Mouse (Mus musculus) monocyte, adult 2 months (primary cell): ENCODE data around the gene Oxsm.
A peak's percentile ranks its signal among the peaks of the same experiment; 100 is the strongest.

ENCODE experiments used
- DNase-seq, 2 experiments: peaks; one replicate each; pipeline ENCODE4 v3.0.0; 2022; ENCODE audit warnings: low spot score in 2 of 2, low read depth in 1 of 2

Gene Oxsm

DNA sequence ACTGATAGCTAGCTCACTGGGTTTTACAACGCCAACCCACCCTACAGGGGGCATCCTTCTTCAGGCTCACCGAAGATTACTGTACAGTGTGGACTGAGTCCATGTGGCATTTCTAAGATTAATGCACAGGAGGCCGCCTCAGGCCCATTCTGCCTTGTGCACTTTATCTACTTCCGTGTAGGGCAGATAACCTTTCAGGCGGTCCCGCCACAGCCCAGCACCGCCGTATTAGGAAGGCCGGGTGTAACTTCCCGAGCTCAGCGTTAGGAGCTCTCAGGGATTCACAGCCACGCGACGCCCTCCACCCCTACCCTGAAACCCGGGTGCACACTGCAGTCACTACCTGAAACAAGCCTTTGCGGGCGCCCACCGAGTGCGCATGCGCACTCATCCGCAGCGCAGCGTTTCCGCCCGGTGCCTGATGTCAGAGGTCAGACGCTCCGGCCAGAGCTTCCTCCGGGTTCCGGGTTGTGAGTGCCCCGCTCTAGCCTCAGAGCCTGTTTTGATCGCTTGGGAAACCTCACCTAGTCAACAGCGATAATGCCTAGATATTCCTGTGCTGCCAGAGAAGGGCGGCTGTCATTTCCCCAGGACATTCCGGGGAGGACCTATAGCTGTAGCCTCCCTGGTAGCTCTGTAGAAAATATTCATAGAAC lies 6.5 kb downstream of the Oxsm start:
- DNase-seq: peak; percentile 64 to 87

DNA sequence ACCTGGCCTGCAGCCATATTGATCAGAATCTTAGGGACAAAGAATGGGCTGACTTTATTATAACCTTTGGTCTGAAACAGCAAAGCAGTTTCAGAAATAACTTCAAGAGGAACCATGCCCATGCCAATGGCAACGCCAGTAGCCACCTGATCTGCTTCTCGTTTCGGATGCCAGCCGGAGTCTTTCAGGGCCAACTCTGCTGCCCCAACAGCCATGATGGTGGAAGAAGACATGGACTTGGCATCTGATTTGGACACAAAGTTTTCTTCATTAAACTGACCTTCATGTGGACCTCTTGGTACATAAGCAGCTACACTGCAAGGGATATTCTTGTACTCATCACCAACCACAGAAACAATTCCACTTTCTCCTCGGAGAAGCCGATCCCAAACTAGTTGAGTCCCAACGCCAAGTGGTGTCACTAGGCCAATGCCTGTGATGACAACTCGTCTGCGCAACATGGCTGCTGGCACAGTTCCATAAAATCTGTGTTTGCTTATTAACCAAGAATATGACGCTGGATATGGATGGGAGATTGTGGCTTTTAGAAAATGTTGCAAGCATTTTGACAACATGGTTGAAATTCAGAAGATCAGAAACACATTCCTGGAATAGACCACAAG lies 7.3 kb downstream of the Oxsm start:
- DNase-seq: no peak

DNA sequence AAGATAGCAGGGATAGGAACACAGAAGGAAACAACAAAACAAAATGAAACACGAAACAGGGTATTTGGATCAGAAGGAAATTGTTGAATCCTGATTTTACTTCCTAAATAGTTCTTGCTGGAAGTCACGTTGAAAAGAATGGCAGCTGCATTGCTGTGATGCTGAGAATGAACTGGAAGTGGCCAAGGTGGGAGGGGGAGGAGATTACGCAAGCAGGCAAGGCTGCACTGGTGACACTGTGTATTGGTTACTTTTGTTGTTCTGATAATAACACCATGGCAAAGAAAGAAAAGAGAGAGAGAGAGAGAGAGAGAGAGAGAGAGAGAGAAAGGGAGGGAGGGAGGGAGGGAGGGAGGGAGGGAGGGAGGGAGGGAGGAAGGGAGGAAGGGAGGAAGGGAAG lies 13.1 kb downstream of the Oxsm start:
- DNase-seq: no peak

DNA sequence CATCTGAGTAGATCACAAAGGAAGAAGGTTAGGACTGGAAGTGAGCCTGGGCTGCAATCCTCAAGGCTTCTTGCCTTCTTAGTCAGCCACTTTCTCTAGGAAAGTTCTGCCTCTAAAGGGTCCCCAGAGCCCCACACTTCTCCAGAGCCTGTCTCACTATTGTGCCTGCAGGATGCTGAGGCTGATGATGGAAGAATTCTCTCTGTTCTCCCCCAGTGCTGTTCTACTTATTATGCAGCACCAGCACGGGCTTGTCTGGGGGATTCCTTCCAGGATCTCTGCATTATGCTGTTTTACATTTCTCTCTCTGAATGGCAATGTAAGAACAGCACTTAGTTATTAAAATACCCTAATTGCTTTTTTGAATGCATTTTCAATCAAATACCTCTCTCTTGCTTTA lies 16.1 kb downstream of the Oxsm start:
- DNase-seq: no peak

DNA sequence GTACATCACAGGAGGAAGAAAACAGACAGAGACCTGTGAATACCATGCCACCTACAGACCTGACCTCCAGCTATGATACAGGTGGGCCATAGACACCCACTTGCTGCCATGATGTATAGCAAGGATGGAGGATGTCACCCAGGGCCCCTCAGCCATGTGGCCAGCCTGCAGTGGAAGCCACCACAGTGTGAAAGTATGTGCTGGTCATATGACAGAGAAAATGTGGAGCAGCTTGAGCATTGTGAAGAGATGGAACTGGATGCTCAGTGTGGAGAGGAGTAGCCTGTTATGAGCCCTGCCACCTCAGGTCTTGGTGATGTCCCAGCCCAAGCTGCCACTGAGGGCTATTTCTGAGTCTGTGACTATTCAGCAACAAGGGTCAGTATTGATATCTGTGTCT lies 19.0 kb downstream of the Oxsm start:
- no peak for DNase-seq

DNA sequence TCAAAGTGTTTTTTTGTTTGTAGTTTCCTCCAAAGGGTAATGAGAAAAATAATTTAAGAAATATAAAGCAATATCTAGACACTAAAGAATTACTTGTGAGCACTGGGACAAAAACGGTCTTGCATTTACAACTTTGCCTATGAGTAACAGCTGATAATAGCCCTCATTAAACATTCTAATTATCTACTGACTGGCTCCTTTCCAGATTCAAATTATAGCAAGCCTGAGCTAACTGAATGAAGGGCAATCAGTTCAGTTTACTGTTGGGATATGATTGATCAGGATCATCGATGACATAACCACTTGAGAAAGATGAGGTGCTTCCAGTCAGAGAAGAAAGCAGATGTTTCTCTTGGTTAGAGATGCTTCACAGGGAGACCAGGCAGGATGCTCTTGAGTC lies 20.2 kb downstream of the Oxsm start:
- no peak for DNase-seq

DNA sequence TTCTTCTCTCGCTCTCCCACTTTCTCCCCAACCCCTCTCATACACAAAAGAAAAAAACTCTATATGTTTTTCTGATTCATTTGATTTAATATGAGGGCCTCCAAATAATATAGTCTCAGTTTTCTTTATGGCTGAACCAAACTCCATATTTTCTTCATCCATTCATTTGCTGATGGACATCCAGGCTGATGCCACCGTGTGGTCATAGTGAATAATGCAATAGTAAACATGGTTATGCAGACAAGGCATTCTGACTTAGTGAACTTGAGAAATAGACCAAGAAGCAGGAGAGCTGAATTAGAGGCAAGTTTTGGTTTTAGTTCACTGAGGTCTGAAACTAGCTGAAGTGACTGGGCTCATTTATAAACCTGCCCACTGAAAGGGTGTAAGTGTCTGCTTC lies 30.6 kb downstream of the Oxsm start:
- DNase-seq: no peak

DNA sequence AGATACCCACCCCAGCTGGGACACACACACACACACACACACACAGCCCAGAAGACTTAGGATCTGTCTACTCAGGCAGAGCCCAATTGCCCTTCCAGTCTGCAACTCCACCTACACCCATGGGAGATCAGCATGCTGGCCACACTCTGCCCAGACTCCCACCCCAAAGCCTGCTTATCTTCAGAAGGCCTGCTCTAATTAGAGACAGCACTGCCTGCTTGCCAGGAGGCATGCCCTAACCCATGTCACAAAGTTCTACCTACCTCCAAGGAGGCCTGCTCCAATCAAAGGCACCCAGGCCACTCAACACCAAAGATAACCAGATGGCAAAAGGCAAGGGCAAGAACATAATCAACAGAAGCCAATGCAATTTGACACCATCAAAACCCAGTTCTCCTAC lies 41.9 kb downstream of the Oxsm start:
- no peak for DNase-seq

DNA sequence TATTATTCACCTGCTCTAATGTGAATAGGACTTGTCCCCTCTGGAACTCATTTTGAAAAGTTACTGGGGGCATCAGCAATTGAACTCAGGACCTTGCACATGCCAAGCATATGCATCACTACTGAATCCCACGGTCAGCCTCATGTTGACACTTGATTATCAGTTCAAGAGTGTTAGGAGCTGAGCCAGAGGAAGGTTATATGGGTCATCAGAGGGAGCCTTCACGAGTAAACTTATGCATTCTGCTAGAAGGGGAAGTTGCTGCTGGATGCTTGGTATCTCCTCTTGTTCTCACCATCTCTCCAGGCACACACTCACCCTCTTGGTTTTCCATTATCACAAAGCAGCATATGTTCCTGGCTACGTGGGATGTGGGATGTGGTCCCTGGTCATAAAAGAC lies 47.9 kb downstream of the Oxsm start:
- no peak for DNase-seq

DNA sequence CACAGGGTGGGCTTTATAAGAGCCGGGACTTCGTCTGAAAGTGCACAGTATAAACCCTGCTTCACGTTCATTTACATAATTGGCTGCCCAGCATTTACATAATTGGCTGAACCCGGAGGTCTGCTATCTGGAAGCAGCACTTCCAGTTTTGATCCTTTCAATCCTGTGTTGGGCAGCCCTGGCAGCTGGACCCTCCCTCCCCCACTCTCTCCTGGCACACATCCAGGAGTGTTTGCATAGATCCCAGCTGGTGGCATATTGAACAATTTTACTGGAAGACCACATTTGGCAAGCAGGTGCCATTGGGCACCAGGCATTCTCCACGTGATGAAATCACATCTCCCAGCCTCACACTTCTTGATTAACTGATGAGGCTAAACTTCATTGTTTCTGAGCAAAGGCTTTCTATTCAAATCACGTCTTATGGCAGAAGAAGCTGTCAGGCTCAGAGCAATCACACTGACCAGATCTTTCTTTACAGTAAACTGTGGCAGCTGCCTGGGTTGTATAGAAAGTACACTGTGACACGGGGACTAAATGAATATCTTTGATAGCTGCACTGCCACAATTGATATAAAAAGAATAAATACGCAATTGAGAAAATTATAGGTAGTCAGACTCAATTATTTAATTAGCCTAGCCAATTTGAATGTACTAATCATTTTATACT lies 48.5 kb downstream of the Oxsm start:
- DNase-seq: no peak

DNA sequence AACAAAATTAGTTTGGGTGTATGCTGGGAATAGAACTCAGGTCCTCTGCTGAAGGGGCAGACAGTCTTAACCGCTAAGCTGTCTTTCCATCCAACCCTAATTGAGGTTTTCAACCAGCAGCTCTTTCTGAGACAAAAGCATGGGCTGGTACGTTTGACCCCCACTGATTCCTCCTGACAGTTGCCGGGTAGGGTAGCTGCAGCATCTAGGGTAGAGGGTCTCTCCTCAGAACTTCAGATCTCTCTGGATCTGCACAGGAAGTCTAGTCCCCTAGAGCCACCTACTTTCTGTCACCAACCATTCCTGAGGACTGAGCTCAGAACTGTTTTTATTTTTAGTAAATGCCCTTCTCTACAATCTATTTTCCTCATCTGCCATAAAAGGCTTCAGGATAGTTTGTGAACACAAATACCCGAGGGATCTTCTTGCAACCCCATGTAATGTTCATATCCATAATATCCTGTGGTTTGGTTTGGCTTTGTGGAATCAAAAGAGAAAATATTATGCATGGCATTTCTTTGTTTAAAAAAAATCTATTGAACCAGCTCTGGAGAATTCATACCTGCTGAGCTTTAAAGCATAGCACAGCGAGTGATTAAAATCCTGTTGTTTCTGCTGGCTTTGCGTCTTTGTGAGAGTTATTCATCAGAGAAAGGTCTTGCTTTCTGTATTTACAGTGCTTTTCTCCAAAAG lies 49.2 kb downstream of the Oxsm start:
- DNase-seq: no peak

DNA sequence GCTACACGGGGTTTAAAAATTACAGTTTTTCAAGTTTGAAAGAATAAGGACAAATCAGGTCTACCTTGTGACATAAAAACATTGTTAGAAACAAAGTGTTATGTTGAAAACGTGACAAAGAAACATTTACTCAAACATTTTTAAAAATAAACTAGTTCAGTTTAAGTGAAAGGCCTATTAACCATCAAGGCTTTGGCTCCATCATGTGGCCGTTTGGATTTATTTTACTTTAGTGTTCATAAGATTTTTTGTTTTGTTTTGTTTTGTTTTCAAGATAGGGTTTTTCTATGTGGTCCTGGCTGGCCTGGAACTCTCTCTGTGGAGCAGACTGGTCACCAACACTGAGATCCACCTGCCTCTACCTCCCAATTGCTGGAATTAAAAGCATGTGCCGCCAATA lies 53.1 kb downstream of the Oxsm start:
- DNase-seq: no peak

DNA sequence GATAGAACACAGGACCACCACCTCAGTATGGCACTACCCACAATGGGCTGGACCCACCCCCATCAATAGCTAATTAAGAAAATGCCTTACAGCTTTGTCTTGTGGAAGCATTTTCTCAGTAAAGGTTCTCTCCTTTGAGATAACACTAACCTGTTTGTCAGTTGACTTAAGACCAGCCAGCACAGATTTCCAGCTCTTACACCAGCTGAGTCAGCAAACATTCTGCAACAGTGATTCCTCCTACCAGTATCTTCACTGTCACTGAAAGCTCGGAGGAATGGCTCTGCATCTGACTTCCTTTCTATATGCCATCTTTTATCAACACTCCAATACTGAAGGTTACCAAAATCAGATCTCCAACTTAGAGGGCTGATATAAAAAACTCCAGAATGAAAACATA lies 54.1 kb downstream of the Oxsm start:
- no peak for DNase-seq

DNA sequence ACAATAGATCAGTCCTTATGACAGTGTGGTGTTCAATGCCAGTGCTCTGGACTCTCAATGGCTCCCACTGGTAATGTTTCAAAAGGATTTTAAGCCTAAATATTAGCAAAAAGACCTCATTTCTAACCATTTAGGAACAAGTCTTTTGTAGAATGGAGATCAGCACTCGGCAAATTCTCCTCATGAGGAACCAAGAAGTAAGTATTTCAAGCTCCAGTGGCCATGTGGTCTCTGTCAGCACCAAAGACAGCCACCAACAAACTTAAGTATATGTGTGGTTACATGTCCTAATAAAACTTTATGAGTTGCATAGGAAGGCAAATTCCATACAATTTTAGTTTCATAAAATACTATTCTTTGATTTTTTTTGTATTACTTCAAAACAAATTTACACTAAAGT lies 55.5 kb downstream of the Oxsm start:
- no peak for DNase-seq

DNA sequence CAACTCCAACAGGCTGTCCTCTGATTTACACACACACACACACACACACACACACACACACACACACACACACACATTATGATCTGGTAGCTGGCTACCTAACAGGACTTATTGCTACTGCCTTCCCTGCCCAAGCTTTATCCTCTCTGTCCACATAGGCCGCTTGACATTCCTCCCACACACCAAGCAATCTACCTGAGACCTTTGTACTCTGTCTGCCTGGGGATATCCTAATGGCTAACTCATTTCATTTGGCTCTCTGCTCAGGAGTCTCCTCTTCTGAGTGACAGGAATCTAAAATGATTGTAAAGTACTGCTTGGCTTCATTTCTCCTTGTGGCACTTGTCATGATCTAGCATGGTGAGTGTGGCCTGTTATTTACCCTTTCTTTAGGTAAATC lies 60.5 kb downstream of the Oxsm start:
- DNase-seq: no peak
